Mouse (Mus musculus): Measurements from ENCODE around the gene Zc3hav1l. TPM values are rescaled to one million over a fixed set of nuclear protein-coding genes. Genes with fewer than 3 reads are reported as not detected.

The Zc3hav1l gene
- polyA plus RNA-seq, 1 experiment, result 0.56 TPM

- peaks cover 84% of the 10 kb centered on the region for H3K36me3 ChIP-seq (replicated peaks; ENCODE audit: low read length)
- no peaks in the 10 kb centered on the region for H3K27me3 ChIP-seq (replicated peaks)
- TF ChIP-seq GATA1 (IDR thresholded peaks at IDR 0.05; ENCODE audit: borderline replicate concordance, low read length), result no peak
- TF ChIP-seq FLI1 (IDR thresholded peaks at IDR 0.05; ENCODE audit: low read length), result no peak
- H3K4me1 ChIP-seq, result peaks cover 44% of the 10 kb centered on the region
- H3K9me3 ChIP-seq, result no peaks in the 10 kb centered on the region
- H3K4me3 ChIP-seq (replicated peaks), result no peak overlapping the region
These were observed 38.2 kb upstream of the Zc3hav1l start for GRCm38 (mm10) chr6:38337166-38337705.

DNA sequence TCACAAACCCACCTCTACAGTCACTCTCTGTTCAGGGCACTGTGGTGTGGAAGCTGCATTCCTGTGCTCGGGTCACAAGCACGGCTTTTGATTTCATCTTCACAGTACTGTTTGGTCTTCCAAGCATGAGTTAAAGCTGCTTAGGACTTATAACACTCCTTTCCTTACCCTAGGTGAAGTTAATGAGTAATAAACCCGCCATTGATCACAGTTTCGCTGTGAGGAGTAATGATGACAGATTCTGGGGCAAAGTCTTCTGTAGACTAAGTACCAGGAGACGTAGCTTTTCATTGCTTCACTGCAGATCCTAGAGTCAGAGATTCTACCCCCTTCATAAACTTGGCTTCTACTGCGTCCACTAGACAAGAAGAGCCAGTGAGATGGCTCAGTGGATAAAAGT, 36.2 kb upstream of the Zc3hav1l start:
- Histone ChIP-seq H3K9me3 (no peaks in the 10 kb centered on the region), H3K36me3 (replicated peaks; ENCODE audit: low read length) (peaks cover 94% of the 10 kb centered on the region), H3K4me1 (peaks cover 28% of the 10 kb centered on the region), H3K27me3 (replicated peaks) (no peaks in the 10 kb centered on the region), H3K4me3 (replicated peaks) (no peak overlapping the region)
- TF ChIP-seq FLI1 (IDR thresholded peaks at IDR 0.05; ENCODE audit: low read length) (no peak), GATA1 (IDR thresholded peaks at IDR 0.05; ENCODE audit: borderline replicate concordance, low read length) (no peak)

DNA sequence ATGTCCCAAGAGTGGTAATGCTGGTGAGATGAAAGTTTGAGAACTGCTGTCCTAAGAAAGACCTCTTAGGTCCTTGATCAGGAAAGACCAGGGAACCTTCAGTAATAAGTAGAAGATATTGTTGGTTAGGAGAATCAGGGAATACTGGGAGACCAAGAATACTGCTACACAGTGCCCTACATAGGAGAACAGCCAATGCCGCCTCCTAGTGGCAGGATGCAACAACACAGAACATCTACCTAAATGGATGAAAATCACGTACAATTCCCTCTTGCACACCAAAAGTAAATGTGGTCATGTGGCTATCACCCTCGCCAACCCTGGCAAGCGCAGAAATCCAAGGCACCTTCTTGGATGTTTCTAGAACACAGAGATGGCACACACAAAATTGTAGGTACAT, 27.5 kb upstream of the Zc3hav1l start:
- peaks cover 2% of the 10 kb centered on the region; the same call in 1 of the 2 replicates for H3K4me1 ChIP-seq
- H3K9me3 ChIP-seq, result peaks cover 5% of the 10 kb centered on the region
- no peaks in the 10 kb centered on the region for H3K27me3 ChIP-seq (replicated peaks)
- H3K4me3 ChIP-seq (replicated peaks), result no peak overlapping the region
- peaks cover 86% of the 10 kb centered on the region for H3K36me3 ChIP-seq (replicated peaks; ENCODE audit: low read length)
- TF ChIP-seq FLI1 (IDR thresholded peaks at IDR 0.05; ENCODE audit: low read length), result no peak
- no peak for TF ChIP-seq GATA1 (IDR thresholded peaks at IDR 0.05; ENCODE audit: borderline replicate concordance, low read length)

DNA sequence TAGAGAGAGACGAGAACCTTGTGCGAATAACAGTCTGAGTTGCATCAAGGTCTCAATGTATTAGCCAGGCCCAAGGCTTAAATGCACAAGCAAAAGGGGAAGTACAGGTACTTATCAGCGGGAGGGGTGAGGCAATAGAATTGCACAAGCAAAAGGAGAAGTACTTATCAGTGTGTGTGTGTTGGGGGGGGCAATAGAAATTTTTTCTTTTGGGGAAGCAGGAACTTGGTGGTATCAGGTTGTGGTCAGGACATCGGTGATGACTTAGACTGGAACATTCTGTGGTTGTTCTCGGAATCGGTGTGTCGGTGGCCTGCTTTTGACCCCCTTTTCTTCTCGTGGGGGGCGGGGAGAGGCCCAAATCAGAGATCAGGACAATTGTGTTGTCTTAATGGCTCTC, 21.6 kb upstream of the Zc3hav1l start:
- Histone ChIP-seq H3K27me3 (replicated peaks) (no peaks in the 10 kb centered on the region), H3K36me3 (replicated peaks; ENCODE audit: low read length) (peaks cover 96% of the 10 kb centered on the region), H3K4me3 (replicated peaks) (no peak overlapping the region), H3K9me3 (peaks cover 24% of the 10 kb centered on the region), H3K4me1 (peaks cover 20% of the 10 kb centered on the region)
- TF ChIP-seq GATA1 (IDR thresholded peaks at IDR 0.05; ENCODE audit: borderline replicate concordance, low read length) (no peak), FLI1 (IDR thresholded peaks at IDR 0.05; ENCODE audit: low read length) (no peak)

- H3K27me3 ChIP-seq (replicated peaks), result no peaks in the 10 kb centered on the region
- H3K36me3 ChIP-seq (replicated peaks; ENCODE audit: low read length), result peaks cover 94% of the 10 kb centered on the region
- peak overlapping the region; percentile 75 for H3K4me3 ChIP-seq (replicated peaks)
- H3K4me1 ChIP-seq, result peaks cover 43% of the 10 kb centered on the region
- H3K9me3 ChIP-seq, result peaks cover 14% of the 10 kb centered on the region
- no peak for TF ChIP-seq GATA1 (IDR thresholded peaks at IDR 0.05; ENCODE audit: borderline replicate concordance, low read length)
- TF ChIP-seq FLI1 (IDR thresholded peaks at IDR 0.05; ENCODE audit: low read length), result no peak
These were observed 17.0 kb upstream of the Zc3hav1l start for GRCm38 (mm10) chr6:38316050-38316449.

DNA sequence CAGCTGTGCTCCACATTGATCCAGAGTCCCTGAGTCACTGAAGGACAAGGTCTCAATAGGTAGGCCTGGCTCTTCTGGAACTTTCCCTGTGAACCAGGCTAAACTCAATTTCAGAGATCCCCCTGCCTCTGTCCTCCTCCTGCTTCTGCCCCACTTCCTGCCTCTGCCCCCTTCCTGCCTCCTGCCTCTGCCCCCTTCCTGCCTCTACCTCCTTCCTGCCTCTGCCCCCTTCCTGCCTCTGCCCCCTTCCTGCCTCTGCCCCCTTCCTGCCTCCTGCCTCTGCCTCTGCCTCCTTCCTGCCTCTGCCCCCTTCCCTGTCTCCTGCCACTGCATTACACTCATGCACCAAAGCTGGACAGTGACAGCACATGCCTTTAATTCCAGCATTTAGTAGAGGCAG, 10.7 kb upstream of the Zc3hav1l start:
- peaks cover 2% of the 10 kb centered on the region; the same call in 1 of the 2 replicates for H3K9me3 ChIP-seq
- H3K4me3 ChIP-seq (replicated peaks), result no peak overlapping the region
- no peaks in the 10 kb centered on the region for H3K27me3 ChIP-seq (replicated peaks)
- H3K36me3 ChIP-seq (replicated peaks; ENCODE audit: low read length), result peaks cover 96% of the 10 kb centered on the region
- peaks cover 45% of the 10 kb centered on the region for H3K4me1 ChIP-seq
- no peak for TF ChIP-seq GATA1 (IDR thresholded peaks at IDR 0.05; ENCODE audit: borderline replicate concordance, low read length)
- TF ChIP-seq FLI1 (IDR thresholded peaks at IDR 0.05; ENCODE audit: low read length), result no peak

DNA sequence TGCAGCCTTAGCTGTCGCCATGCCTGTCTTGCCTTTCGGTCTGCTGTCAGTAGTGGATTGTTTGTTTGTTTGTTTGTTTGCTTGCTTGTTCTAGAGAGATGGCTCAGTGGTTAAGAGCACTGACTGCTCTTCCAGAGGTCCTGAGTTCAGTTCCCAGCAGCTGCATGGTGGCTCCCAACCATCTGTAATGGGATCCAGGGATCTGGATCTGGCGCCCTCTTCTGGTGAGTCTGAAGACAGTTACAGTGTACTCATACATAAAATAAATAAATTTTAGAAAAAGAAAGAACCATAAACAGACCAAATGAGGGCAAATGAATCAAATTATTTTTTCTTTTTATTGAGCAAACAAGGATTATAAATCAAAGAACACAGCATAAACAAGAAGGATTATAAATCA, 5.9 kb upstream of the Zc3hav1l start:
- peaks cover 10% of the 10 kb centered on the region for H3K4me1 ChIP-seq
- H3K27me3 ChIP-seq (replicated peaks), result peaks cover 2% of the 10 kb centered on the region
- TF ChIP-seq GATA1 (IDR thresholded peaks at IDR 0.05; ENCODE audit: borderline replicate concordance, low read length) (no peak), FLI1 (IDR thresholded peaks at IDR 0.05; ENCODE audit: low read length) (no peak)
- H3K36me3 ChIP-seq (replicated peaks; ENCODE audit: low read length), result peaks cover 76% of the 10 kb centered on the region
- peaks cover 27% of the 10 kb centered on the region for H3K9me3 ChIP-seq
- no peak overlapping the region for H3K4me3 ChIP-seq (replicated peaks)

- Histone ChIP-seq H3K36me3 (replicated peaks; ENCODE audit: low read length) (peaks cover 25% of the 10 kb centered on the region), H3K9me3 (peaks cover 11% of the 10 kb centered on the region), H3K4me1 (peaks cover 19% of the 10 kb centered on the region), H3K4me3 (replicated peaks) (peak overlapping the region; percentile 95), H3K27me3 (replicated peaks) (peaks cover 21% of the 10 kb centered on the region)
- no peak for TF ChIP-seq GATA1 (IDR thresholded peaks at IDR 0.05; ENCODE audit: borderline replicate concordance, low read length)
- no peak for TF ChIP-seq FLI1 (IDR thresholded peaks at IDR 0.05; ENCODE audit: low read length)
These were observed 818 bp downstream of the Zc3hav1l start for GRCm38 (mm10) chr6:38298246-38298635.

DNA sequence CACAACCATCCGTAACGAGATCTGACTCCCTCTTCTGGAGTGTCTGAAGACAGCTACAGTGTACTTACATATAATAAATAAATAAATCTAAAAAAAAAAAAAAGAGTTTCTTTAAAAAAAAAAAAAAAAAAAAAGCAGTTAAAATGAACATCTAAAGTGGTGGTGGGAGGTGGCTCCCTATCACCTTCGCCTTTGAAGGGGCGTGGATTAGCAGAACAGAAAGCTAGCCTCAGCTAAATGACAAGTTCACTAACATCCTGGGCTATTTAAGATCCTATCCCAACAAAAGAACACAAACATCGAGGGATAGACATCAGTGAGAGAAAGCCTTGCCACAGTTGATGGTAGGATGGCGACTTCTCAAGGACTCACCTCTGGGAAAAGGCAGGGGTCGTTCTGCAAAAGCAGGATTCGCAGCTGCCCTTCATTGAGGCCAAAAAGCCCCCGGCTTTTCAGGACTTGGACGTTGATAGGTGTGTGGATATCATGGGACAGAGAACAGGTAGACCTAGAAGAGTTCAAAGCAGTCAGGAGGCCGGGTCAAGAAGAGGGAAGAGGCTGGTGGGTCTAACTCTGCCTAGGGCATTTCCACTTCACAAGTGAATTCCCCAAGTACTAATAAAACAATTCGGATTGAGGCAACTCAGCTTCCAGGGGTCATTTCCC, 1.3 kb downstream of the Zc3hav1l start:
- TF ChIP-seq FLI1 (IDR thresholded peaks at IDR 0.05; ENCODE audit: low read length) (no peak), GATA1 (IDR thresholded peaks at IDR 0.05; ENCODE audit: borderline replicate concordance, low read length) (no peak)
- Histone ChIP-seq H3K4me3 (replicated peaks) (peak overlapping the region; percentile 95), H3K27me3 (replicated peaks) (peaks cover 21% of the 10 kb centered on the region), H3K9me3 (peaks cover 6% of the 10 kb centered on the region; the same call in 1 of the 2 replicates), H3K36me3 (replicated peaks; ENCODE audit: low read length) (peaks cover 23% of the 10 kb centered on the region), H3K4me1 (peaks cover 19% of the 10 kb centered on the region)

DNA sequence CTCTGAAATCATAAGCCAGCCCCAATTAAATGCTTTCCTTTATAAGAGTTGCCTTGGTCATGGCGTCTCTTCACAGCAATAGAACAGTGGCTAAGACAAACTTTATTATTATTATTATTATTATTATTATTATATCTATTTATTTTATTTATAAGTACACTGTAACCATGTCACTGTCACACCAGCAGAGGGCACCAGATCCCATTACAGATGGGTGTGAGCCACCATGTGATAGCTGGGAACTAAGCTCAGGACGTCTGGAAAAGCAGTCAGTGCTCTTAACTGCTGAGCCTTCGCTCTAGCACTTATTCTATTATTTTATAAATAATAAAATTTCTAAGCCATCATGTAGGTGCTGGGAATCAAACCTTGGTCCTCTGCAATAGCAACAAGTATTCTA, 5.4 kb downstream of the Zc3hav1l start:
- H3K4me3 ChIP-seq (replicated peaks), result no peak overlapping the region
- peaks cover 10% of the 10 kb centered on the region for H3K27me3 ChIP-seq (replicated peaks)
- H3K4me1 ChIP-seq, result peaks cover 14% of the 10 kb centered on the region
- TF ChIP-seq GATA1 (IDR thresholded peaks at IDR 0.05; ENCODE audit: borderline replicate concordance, low read length) (no peak), FLI1 (IDR thresholded peaks at IDR 0.05; ENCODE audit: low read length) (no peak)
- peaks cover 32% of the 10 kb centered on the region for H3K36me3 ChIP-seq (replicated peaks; ENCODE audit: low read length)
- H3K9me3 ChIP-seq, result no peaks in the 10 kb centered on the region

Measured in megakaryocyte, embryonic 14.5 days (primary cell).